Mouse (Mus musculus): ENCODE results near the gene Grtp1. TPM values are rescaled to one million over a fixed set of nuclear protein-coding genes. Genes with fewer than 3 reads are reported as not detected.

Gene Grtp1
- polyA plus RNA-seq, 1 experiment from 2014 or later = 17.6 TPM

GRCm38 (mm10) chr8:13175650-13176049, 24.8 kb downstream of the Grtp1 start:
- H3K36me3 ChIP-seq (ENCODE audit: control insufficient read depth, insufficient read depth, low read length) = peaks cover 77% of the 10 kb centered on the region
- no peaks in the 10 kb centered on the region for H3K4me1 ChIP-seq (ENCODE audit: control insufficient read depth, insufficient read depth, low read length)
- H3K4me2 ChIP-seq (ENCODE audit: low read length) = no peak overlapping the region
- DNase-seq = no peak
- H3K27me3 ChIP-seq (ENCODE audit: control insufficient read depth, insufficient read depth, low read length) = no peaks in the 10 kb centered on the region
- no peak overlapping the region for H3K27ac ChIP-seq (replicated peaks; ENCODE audit: low read depth, low read length)
- H3K9ac ChIP-seq (replicated peaks; ENCODE audit: low read length) = no peak overlapping the region
- WGBS = 93% methylated on average over 1 of the region's 1 CpGs
- ATAC-seq (ENCODE audit: low FRiP score, low TSS enrichment) = no peak
- H3K9me3 ChIP-seq (ENCODE audit: control insufficient read depth, low read length) = no peaks in the 10 kb centered on the region
- H3K4me3 ChIP-seq (replicated peaks; ENCODE audit: low read depth, low read length) = no peak overlapping the region

GRCm38 (mm10) chr8:13174811-13175210, 25.6 kb downstream of the Grtp1 start:
- WGBS = 91% methylated on average over 4 of the region's 4 CpGs
- Histone ChIP-seq H3K4me3 (replicated peaks; ENCODE audit: low read depth, low read length) (no peak overlapping the region), H3K9me3 (ENCODE audit: control insufficient read depth, low read length) (no peaks in the 10 kb centered on the region), H3K9ac (replicated peaks; ENCODE audit: low read length) (no peak overlapping the region), H3K4me1 (ENCODE audit: control insufficient read depth, insufficient read depth, low read length) (no peaks in the 10 kb centered on the region), H3K36me3 (ENCODE audit: control insufficient read depth, insufficient read depth, low read length) (peaks cover 86% of the 10 kb centered on the region), H3K4me2 (ENCODE audit: low read length) (no peak overlapping the region), H3K27ac (replicated peaks; ENCODE audit: low read depth, low read length) (no peak overlapping the region), H3K27me3 (ENCODE audit: control insufficient read depth, insufficient read depth, low read length) (no peaks in the 10 kb centered on the region)
- ATAC-seq (ENCODE audit: low FRiP score, low TSS enrichment) = no peak
- no peak for DNase-seq

- Histone ChIP-seq H3K4me1 (ENCODE audit: control insufficient read depth, insufficient read depth, low read length) (no peaks in the 10 kb centered on the region), H3K36me3 (ENCODE audit: control insufficient read depth, insufficient read depth, low read length) (peaks cover 91% of the 10 kb centered on the region), H3K27ac (replicated peaks; ENCODE audit: low read depth, low read length) (no peak overlapping the region), H3K9ac (replicated peaks; ENCODE audit: low read length) (no peak overlapping the region), H3K27me3 (ENCODE audit: control insufficient read depth, insufficient read depth, low read length) (no peaks in the 10 kb centered on the region), H3K4me2 (ENCODE audit: low read length) (no peak overlapping the region), H3K9me3 (ENCODE audit: control insufficient read depth, low read length) (no peaks in the 10 kb centered on the region), H3K4me3 (replicated peaks; ENCODE audit: low read depth, low read length) (no peak overlapping the region)
- ATAC-seq (ENCODE audit: low FRiP score, low TSS enrichment) (no peak), DNase-seq (no peak)
- WGBS = 90% methylated on average over 4 of the region's 4 CpGs
Observed at GRCm38 (mm10) chr8:13174305-13174704, 26.1 kb downstream of the Grtp1 start.

- ATAC-seq (ENCODE audit: low FRiP score, low TSS enrichment) (no peak), DNase-seq (no peak)
- H3K4me2 ChIP-seq (ENCODE audit: low read length) = no peak overlapping the region
- no peaks in the 10 kb centered on the region for H3K4me1 ChIP-seq (ENCODE audit: control insufficient read depth, insufficient read depth, low read length)
- no peak overlapping the region for H3K9ac ChIP-seq (replicated peaks; ENCODE audit: low read length)
- WGBS = 80% methylated on average over 1 of the region's 1 CpGs
- H3K27me3 ChIP-seq (ENCODE audit: control insufficient read depth, insufficient read depth, low read length) = no peaks in the 10 kb centered on the region
- H3K4me3 ChIP-seq (replicated peaks; ENCODE audit: low read depth, low read length) = no peak overlapping the region
- no peak overlapping the region for H3K27ac ChIP-seq (replicated peaks; ENCODE audit: low read depth, low read length)
- H3K36me3 ChIP-seq (ENCODE audit: control insufficient read depth, insufficient read depth, low read length) = peaks cover 91% of the 10 kb centered on the region
- no peaks in the 10 kb centered on the region for H3K9me3 ChIP-seq (ENCODE audit: control insufficient read depth, low read length)
Observed at GRCm38 (mm10) chr8:13170510-13170909, 29.9 kb downstream of the Grtp1 start.

GRCm38 (mm10) chr8:13164361-13164760, 36.1 kb downstream of the Grtp1 start:
- peaks cover 31% of the 10 kb centered on the region for H3K36me3 ChIP-seq (ENCODE audit: control insufficient read depth, insufficient read depth, low read length)
- H3K9ac ChIP-seq (replicated peaks; ENCODE audit: low read length) = no peak overlapping the region
- H3K27me3 ChIP-seq (ENCODE audit: control insufficient read depth, insufficient read depth, low read length) = no peaks in the 10 kb centered on the region
- WGBS = 96% methylated on average over 5 of the region's 5 CpGs
- ATAC-seq (ENCODE audit: low FRiP score, low TSS enrichment) (no peak), DNase-seq (no peak)
- H3K4me3 ChIP-seq (replicated peaks; ENCODE audit: low read depth, low read length) = no peak overlapping the region
- H3K27ac ChIP-seq (replicated peaks; ENCODE audit: low read depth, low read length) = no peak overlapping the region
- no peak overlapping the region for H3K4me2 ChIP-seq (ENCODE audit: low read length)
- no peaks in the 10 kb centered on the region for H3K9me3 ChIP-seq (ENCODE audit: control insufficient read depth, low read length)
- peaks cover 11% of the 10 kb centered on the region; the same call in 1 of the 2 replicates for H3K4me1 ChIP-seq (ENCODE audit: control insufficient read depth, insufficient read depth, low read length)

GRCm38 (mm10) chr8:13163563-13163962, 36.9 kb downstream of the Grtp1 start:
- peaks cover 11% of the 10 kb centered on the region; the same call in 1 of the 2 replicates for H3K4me1 ChIP-seq (ENCODE audit: control insufficient read depth, insufficient read depth, low read length)
- WGBS = 87% methylated on average over 1 of the region's 1 CpGs
- no peak for ATAC-seq (ENCODE audit: low FRiP score, low TSS enrichment)

GRCm38 (mm10) chr8:13162098-13162497, 38.3 kb downstream of the Grtp1 start:
- no peak for DNase-seq
- ATAC-seq (ENCODE audit: low FRiP score, low TSS enrichment) = no peak
- H3K9me3 ChIP-seq (ENCODE audit: control insufficient read depth, low read length) = no peaks in the 10 kb centered on the region
- peaks cover 11% of the 10 kb centered on the region; the same call in 1 of the 2 replicates for H3K4me1 ChIP-seq (ENCODE audit: control insufficient read depth, insufficient read depth, low read length)
- H3K4me3 ChIP-seq (replicated peaks; ENCODE audit: low read depth, low read length) = no peak overlapping the region
- no peaks in the 10 kb centered on the region for H3K27me3 ChIP-seq (ENCODE audit: control insufficient read depth, insufficient read depth, low read length)
- WGBS = 78% methylated on average over 6 of the region's 6 CpGs
- no peak overlapping the region for H3K9ac ChIP-seq (replicated peaks; ENCODE audit: low read length)
- H3K27ac ChIP-seq (replicated peaks; ENCODE audit: low read depth, low read length) = no peak overlapping the region
- no peak overlapping the region for H3K4me2 ChIP-seq (ENCODE audit: low read length)
- peaks cover 9% of the 10 kb centered on the region for H3K36me3 ChIP-seq (ENCODE audit: control insufficient read depth, insufficient read depth, low read length)

More at GRCm38 (mm10) chr8:13163563-13163962, 36.9 kb downstream of the Grtp1 start:
- DNase-seq = no peak
- Histone ChIP-seq H3K27me3 (ENCODE audit: control insufficient read depth, insufficient read depth, low read length) (no peaks in the 10 kb centered on the region), H3K27ac (replicated peaks; ENCODE audit: low read depth, low read length) (no peak overlapping the region), H3K4me3 (replicated peaks; ENCODE audit: low read depth, low read length) (no peak overlapping the region), H3K9me3 (ENCODE audit: control insufficient read depth, low read length) (no peaks in the 10 kb centered on the region), H3K9ac (replicated peaks; ENCODE audit: low read length) (no peak overlapping the region), H3K4me2 (ENCODE audit: low read length) (no peak overlapping the region), H3K36me3 (ENCODE audit: control insufficient read depth, insufficient read depth, low read length) (peaks cover 23% of the 10 kb centered on the region)

- DNase-seq (no peak), ATAC-seq (ENCODE audit: low FRiP score, low TSS enrichment) (no peak)
- Histone ChIP-seq H3K27me3 (ENCODE audit: control insufficient read depth, insufficient read depth, low read length) (no peaks in the 10 kb centered on the region), H3K4me1 (ENCODE audit: control insufficient read depth, insufficient read depth, low read length) (peaks cover 11% of the 10 kb centered on the region; the same call in 1 of the 2 replicates), H3K4me3 (replicated peaks; ENCODE audit: low read depth, low read length) (no peak overlapping the region), H3K9ac (replicated peaks; ENCODE audit: low read length) (no peak overlapping the region), H3K4me2 (ENCODE audit: low read length) (peak overlapping the region; percentile 91), H3K27ac (replicated peaks; ENCODE audit: low read depth, low read length) (no peak overlapping the region), H3K36me3 (ENCODE audit: control insufficient read depth, insufficient read depth, low read length) (no peaks in the 10 kb centered on the region), H3K9me3 (ENCODE audit: control insufficient read depth, low read length) (no peaks in the 10 kb centered on the region)
- 92% methylated on average over 3 of the region's 3 CpGs for whole genome bisulfite sequencing
Observed at GRCm38 (mm10) chr8:13160691-13161090, 39.7 kb downstream of the Grtp1 start.

GRCm38 (mm10) chr8:13159377-13159881, 41.0 kb downstream of the Grtp1 start:
- Histone ChIP-seq H3K9ac (replicated peaks; ENCODE audit: low read length) (peak overlapping the region; percentile 96), H3K27me3 (ENCODE audit: control insufficient read depth, insufficient read depth, low read length) (no peaks in the 10 kb centered on the region), H3K4me3 (replicated peaks; ENCODE audit: low read depth, low read length) (peak overlapping the region; percentile 96), H3K27ac (replicated peaks; ENCODE audit: low read depth, low read length) (peak overlapping the region; percentile 68; the same call in 1 of the 2 replicates), H3K4me2 (ENCODE audit: low read length) (peak overlapping the region; percentile 91), H3K9me3 (ENCODE audit: control insufficient read depth, low read length) (no peaks in the 10 kb centered on the region), H3K36me3 (ENCODE audit: control insufficient read depth, insufficient read depth, low read length) (peaks cover 1% of the 10 kb centered on the region; the same call in 1 of the 2 replicates), H3K4me1 (ENCODE audit: control insufficient read depth, insufficient read depth, low read length) (peaks cover 11% of the 10 kb centered on the region; the same call in 1 of the 2 replicates)
- ATAC-seq (ENCODE audit: low FRiP score, low TSS enrichment) (peak; percentile 76), DNase-seq (no peak)
- under 1% methylated on average over 43 of the region's 49 CpGs for WGBS

All from midbrain, embryonic 14.5 days (tissue).